Mouse (Mus musculus) forebrain, postnatal 0 days (tissue): Measurements from ENCODE around the gene Prr30. TPM values are rescaled to one million over a fixed set of nuclear protein-coding genes. Genes with fewer than 3 reads are reported as not detected.
"Not testable (repeated sequence)": the region's sequence is repeated elsewhere in the genome, so short reads cannot be mapped to it uniquely, and the experiment has no call there.

ENCODE experiments used
- ATAC-seq: fragments of 200-750 bp; cut with Nextera tagmentation; 2 replicates; pipeline ENCODE4 v1.8.0; 2017; ENCODE audit warnings: mild to moderate bottlenecking, moderate library complexity
- DNase-seq: peaks from one replicate; pipeline ENCODE4 v3.0.0-alpha.2; 2015
- H3K27ac ChIP-seq: fragments of 300-500 bp; sonication (generic); 2 replicates; pipeline ENCODE4 v1.5.1; 2014; ENCODE audit warnings: low read depth, mild to moderate bottlenecking, antibody characterized with exemption, low read length, moderate library complexity, mixed read lengths
- H3K27me3 ChIP-seq: fragments of 300-500 bp; sonication (generic); 2 replicates; pipeline ENCODE4 v1.6.1; 2014; ENCODE audit warnings: mild to moderate bottlenecking, low read length, mixed read lengths; ENCODE audit not compliant: insufficient read depth
- H3K36me3 ChIP-seq: fragments of 300-500 bp; sonication (generic); 2 replicates; pipeline ENCODE4 v1.6.1; 2014; ENCODE audit warnings: mild to moderate bottlenecking, moderate library complexity; ENCODE audit not compliant: insufficient read depth
- H3K4me1 ChIP-seq: fragments of 300-500 bp; sonication (generic); 2 replicates; pipeline ENCODE4 v1.6.1; 2014; ENCODE audit warnings: antibody characterized with exemption; ENCODE audit not compliant: insufficient read depth
- H3K4me2 ChIP-seq: fragments of 300-500 bp; sonication (generic); 2 replicates; pipeline ENCODE4 v1.6.1; 2014; ENCODE audit warnings: low read depth, mild to moderate bottlenecking, moderate library complexity
- H3K4me3 ChIP-seq: fragments of 300-500 bp; sonication (generic); 2 replicates; pipeline ENCODE4 v1.5.1; 2014; ENCODE audit warnings: low read depth, low read length, mixed read lengths
- H3K9ac ChIP-seq: fragments of 300-500 bp; sonication (generic); 2 replicates; pipeline ENCODE4 v1.6.1; 2014; ENCODE audit warnings: mild to moderate bottlenecking
- H3K9me3 ChIP-seq: fragments of 300-500 bp; sonication (generic); 2 replicates; pipeline ENCODE4 v1.6.1; 2016; ENCODE audit warnings: low read length
- CTCF ChIP-seq: sonication (generic); IDR thresholded peaks from 2 replicates; pipeline ENCODE4 v1.5.1; 2016; ENCODE audit warnings: antibody characterized with exemption, control low read depth, low read depth
- WGBS: fragments of 180-500 bp; shearing (Covaris S2); extraction: QIAGEN DNeasy Blood & Tissue Kit; methylation state at CpG from one replicate; pipeline ENCODE4 v1.1.7; 2014; 5-methylcytosine and 5-hydroxymethylcytosine counted together
- polyA plus RNA-seq: library from polyadenylated mRNA; unstranded; fragments of >200 nt; fragmentation: Nextera tagmentation; extraction: Ambion mirVana; gene quantifications from 2 replicates; pipeline ENCODE4 v1.2.1, GENCODE M21; 2015
- total RNA-seq: library from RNA; depleted of rRNA; stranded (reverse); fragments of >200 nt; gene quantifications from 2 replicates; pipeline ENCODE4 v1.2.3, GENCODE M21; 2014; rRNA removed

Gene Prr30
- total RNA-seq (not detected in 2 replicates), polyA plus RNA-seq (not detected in 2 replicates)

DNA sequence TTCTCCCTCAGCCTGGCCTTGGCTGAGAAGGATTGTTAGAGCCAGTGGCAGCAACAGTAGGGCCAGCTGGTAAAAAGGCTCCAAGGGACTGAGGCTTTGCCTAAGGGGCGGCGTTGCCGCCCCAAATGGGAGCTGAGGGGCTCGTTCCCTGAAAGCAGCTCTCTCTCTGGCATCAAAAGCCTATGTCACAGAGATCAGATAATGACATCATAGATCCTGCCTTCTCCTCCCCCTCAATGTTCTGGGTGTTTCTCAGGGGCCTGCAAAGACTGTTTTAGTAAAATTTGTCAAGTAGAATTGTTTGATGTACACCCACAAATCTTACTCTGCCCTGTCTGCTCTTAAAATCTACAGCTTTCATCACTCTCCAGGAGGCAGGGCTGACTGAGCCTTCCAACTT is at the start of gene Prr30:
TSS of gene Prr30 (minus strand) at position 101 of the 400 bp plus-strand sequence.
- Histone ChIP-seq H3K4me1 (no peaks in the 10 kb centered on the region), H3K9me3 (no peaks in the 10 kb centered on the region), H3K4me2 (no peak within 1 kb of the TSS), H3K36me3 (no peaks in the 10 kb centered on the region), H3K27ac (no peak within 1 kb of the TSS), H3K27me3 (no peaks in the 10 kb centered on the region), H3K4me3 (no peak within 1 kb of the TSS), H3K9ac (no peak within 1 kb of the TSS)
- ATAC-seq (no peak), DNase-seq (no peak)
- no peak for TF ChIP-seq CTCF
- WGBS, result 79% methylated on average over 4 of the region's 4 CpGs

DNA sequence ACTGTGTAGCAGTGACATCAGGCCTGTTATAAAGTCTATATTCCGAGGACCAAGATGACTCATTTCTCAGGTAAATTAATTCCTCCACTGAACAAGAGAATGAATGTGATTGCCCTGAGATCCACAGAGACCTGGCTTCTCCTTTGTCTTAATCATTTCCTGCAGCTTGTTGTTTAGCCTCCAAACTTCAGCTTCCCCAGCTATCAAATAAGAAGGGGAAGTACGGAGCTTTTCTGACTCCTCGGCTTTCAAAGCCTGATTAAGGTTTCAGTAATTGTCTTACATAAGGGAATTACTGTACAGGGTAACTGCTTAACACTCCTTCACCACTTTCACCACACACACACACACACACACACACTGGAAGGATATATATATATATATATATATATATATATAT is 46.7 kb upstream of the Prr30 start:
- TF ChIP-seq CTCF, result no peak
- WGBS, result 72% methylated on average over 3 of the region's 3 CpGs
- Histone ChIP-seq H3K9ac (no peak overlapping the region), H3K27ac (no peak overlapping the region), H3K4me1 (no peaks in the 10 kb centered on the region), H3K4me2 (no peak overlapping the region), H3K36me3 (no peaks in the 10 kb centered on the region), H3K4me3 (no peak overlapping the region), H3K9me3 (no peaks in the 10 kb centered on the region), H3K27me3 (no peaks in the 10 kb centered on the region)
- DNase-seq, result no peak
- ATAC-seq, result no peak

DNA sequence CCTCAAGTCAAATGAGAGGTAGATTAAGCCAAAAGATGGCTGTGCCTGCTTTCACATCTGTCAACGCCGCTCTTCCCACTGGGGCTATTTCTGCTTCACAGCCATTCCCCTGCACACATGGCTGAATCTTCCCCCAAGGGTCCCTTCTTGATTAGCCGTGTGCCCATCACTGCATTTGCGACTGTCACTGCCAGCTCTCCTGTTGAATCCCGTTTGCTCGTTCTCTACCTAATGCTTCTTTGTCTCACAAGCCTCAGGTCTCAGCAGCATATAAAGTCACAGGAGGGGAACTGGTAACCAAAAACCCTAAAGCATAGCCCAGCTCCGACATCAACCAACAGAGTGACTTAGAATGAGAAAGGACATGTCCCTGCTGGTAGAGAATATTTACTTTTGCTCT is 45.6 kb upstream of the Prr30 start:
- ATAC-seq (no peak), DNase-seq (no peak)
- Histone ChIP-seq H3K9ac (no peak overlapping the region), H3K9me3 (no peaks in the 10 kb centered on the region), H3K4me3 (no peak overlapping the region), H3K27ac (no peak overlapping the region), H3K4me2 (no peak overlapping the region), H3K4me1 (no peaks in the 10 kb centered on the region), H3K36me3 (no peaks in the 10 kb centered on the region), H3K27me3 (no peaks in the 10 kb centered on the region)
- WGBS, result 73% methylated on average over 7 of the region's 7 CpGs
- TF ChIP-seq CTCF, result no peak

DNA sequence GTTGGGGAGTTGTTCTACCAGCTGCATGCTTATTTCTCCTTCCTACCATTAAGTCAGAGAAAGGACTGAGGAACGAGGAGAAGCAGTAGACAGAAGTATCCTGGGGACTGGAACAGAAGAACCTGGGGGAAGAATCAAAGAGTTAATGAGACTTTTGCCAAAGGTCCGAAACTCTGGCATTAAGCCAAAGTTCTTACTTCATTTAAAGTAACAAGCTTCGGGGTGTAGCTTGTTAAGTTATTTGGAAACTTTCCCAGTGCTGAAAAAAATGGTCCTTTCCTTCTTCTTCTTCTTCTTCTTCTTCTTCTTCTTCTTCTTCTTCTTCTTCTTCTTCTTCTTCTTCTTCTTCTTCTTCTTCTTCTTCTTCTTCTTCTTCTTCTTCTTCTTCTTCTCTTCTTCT is 44.3 kb upstream of the Prr30 start:
- DNase-seq, ATAC-seq, H3K27ac ChIP-seq, H3K9ac ChIP-seq, H3K27me3 ChIP-seq, H3K4me3 ChIP-seq, H3K4me1 ChIP-seq, H3K36me3 ChIP-seq, H3K9me3 ChIP-seq, H3K4me2 ChIP-seq: not testable (repeated sequence)
- 41% methylated on average over 3 of the region's 3 CpGs for WGBS

DNA sequence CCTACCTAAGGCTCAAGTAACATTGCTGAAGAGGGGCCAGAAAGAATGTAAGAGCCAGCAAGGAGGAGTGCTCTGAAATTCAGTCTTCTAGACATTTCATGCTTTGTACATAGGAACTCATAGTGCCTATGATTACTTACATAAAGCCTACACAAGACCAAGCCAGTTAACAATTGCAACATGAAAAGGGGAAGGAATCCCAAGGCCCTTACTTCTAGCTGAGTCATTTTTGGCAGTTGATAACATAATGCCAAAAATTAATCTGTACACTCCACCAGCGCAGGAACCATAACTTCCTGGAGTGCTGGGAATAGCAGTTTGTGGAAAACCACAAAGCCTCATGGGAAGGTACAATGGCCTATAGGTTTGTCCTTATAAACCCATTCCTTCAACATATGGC is 37.8 kb upstream of the Prr30 start:
- H3K27me3 ChIP-seq, result no peaks in the 10 kb centered on the region
- H3K9me3 ChIP-seq, result no peaks in the 10 kb centered on the region
- H3K27ac ChIP-seq, result no peak overlapping the region
- 91% methylated on average over 1 of the region's 1 CpGs for WGBS
- H3K4me2 ChIP-seq, result no peak overlapping the region
- no peak for TF ChIP-seq CTCF
- no peaks in the 10 kb centered on the region for H3K4me1 ChIP-seq
- no peak overlapping the region for H3K4me3 ChIP-seq
- H3K9ac ChIP-seq, result no peak overlapping the region
- H3K36me3 ChIP-seq, result no peaks in the 10 kb centered on the region
- ATAC-seq (no peak), DNase-seq (no peak)

DNA sequence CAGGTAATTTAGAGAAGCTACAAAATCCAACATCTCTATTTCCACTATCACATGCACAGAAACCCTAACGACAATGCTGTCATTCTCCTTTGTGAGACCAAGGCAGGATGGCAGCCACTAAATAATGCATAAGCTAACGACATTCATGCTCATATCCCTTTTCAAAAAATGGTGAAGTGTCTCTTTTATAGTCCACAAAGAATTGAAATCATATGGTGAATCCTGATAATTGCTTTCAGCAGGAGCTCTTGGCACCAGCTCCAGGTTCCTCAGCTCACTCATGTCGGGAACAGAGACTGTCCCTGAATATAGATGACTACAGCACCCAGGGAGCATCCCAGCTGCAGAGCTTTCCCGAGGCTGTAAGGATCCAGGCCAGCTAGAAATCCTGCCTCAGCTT is 28.9 kb upstream of the Prr30 start:
- Histone ChIP-seq H3K4me1 (no peaks in the 10 kb centered on the region), H3K36me3 (no peaks in the 10 kb centered on the region), H3K9ac (no peak overlapping the region), H3K4me2 (no peak overlapping the region), H3K27me3 (no peaks in the 10 kb centered on the region), H3K9me3 (no peaks in the 10 kb centered on the region), H3K27ac (no peak overlapping the region), H3K4me3 (no peak overlapping the region)
- TF ChIP-seq CTCF, result no peak
- DNase-seq, result peak; percentile 48
- ATAC-seq, result peak; percentile 81
- 8% methylated on average over 4 of the region's 4 CpGs for WGBS

DNA sequence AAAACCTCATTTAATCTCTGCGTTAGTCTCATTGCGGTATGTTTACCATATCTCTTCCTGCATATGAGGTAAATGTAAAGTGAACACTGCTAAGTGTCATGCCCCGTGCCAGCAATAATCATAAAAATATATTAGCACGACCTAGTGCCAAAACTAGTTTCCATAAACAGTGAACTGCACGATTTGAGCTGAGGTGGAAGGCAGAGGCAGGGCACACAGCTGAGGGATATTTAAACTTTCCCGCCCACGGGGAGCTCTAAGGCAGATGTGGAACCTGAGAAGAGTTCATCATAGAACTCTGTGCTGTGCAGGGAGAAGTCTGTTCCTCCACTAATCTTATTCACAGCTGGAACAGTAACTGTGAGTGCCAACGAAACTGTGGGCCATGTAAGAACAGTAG is 22.2 kb upstream of the Prr30 start:
- DNase-seq (no peak), ATAC-seq (no peak)
- TF ChIP-seq CTCF, result no peak
- H3K4me2 ChIP-seq, result no peak overlapping the region
- WGBS, result 88% methylated on average over 8 of the region's 8 CpGs
- H3K27ac ChIP-seq, result no peak overlapping the region
- H3K9me3 ChIP-seq, result no peaks in the 10 kb centered on the region
- H3K36me3 ChIP-seq, result no peaks in the 10 kb centered on the region
- no peak overlapping the region for H3K9ac ChIP-seq
- no peak overlapping the region for H3K4me3 ChIP-seq
- no peaks in the 10 kb centered on the region for H3K4me1 ChIP-seq
- no peaks in the 10 kb centered on the region for H3K27me3 ChIP-seq

DNA sequence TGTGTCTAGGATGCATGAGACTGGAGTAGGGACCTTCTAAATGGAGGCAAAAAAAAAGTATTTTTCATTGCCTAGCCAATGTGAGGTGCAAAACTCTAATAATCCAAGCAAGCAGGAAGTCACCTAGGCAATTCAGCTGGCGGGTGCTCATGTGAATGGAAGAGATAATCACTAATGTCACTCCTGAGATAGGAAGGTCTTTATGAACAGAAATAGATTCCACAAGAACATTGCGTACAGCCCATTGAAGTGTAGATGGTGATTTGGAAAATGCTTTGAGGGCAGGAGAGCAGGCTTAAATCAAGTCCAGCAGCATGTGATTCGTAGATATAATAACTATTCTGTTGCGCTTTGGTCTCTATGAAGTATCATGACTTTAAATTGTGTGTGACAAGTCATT is 27.9 kb downstream of the Prr30 start:
- no peak overlapping the region for H3K9ac ChIP-seq
- no peaks in the 10 kb centered on the region for H3K36me3 ChIP-seq
- H3K9me3 ChIP-seq, result no peaks in the 10 kb centered on the region
- no peak for ATAC-seq
- no peaks in the 10 kb centered on the region for H3K4me1 ChIP-seq
- no peak overlapping the region for H3K27ac ChIP-seq
- WGBS, result 90% methylated on average over 4 of the region's 4 CpGs
- DNase-seq, result no peak
- no peak overlapping the region for H3K4me3 ChIP-seq
- no peak overlapping the region for H3K4me2 ChIP-seq
- no peaks in the 10 kb centered on the region for H3K27me3 ChIP-seq
- TF ChIP-seq CTCF, result no peak
